Mouse (Mus musculus): Measurements from ENCODE around the gene Ctnnd2. TPM values are rescaled to one million over a fixed set of nuclear protein-coding genes. Genes with fewer than 3 reads are reported as not detected.

The Ctnnd2 gene
- polyA plus RNA-seq, 1 experiment from 2014 or later, result 3.3 TPM

- Histone ChIP-seq H3K36me3 (no peaks in the 10 kb centered on the region), H3K4me1 (replicated peaks) (no peaks in the 10 kb centered on the region), H3K27me3 (no peaks in the 10 kb centered on the region), H3K9me3 (no peaks in the 10 kb centered on the region), H3K27ac (no peak overlapping the region), H3K4me2 (no peak overlapping the region), H3K4me3 (replicated peaks) (no peak overlapping the region), H3K9ac (replicated peaks) (no peak overlapping the region)
- no peak for ATAC-seq (ENCODE audit: insufficient number of reproducible peaks, insufficient read depth, low FRiP score, low TSS enrichment, low read depth)
- 96% methylated on average over 7 of the region's 7 CpGs for WGBS
Observed at GRCm38 (mm10) chr15:30966826-30967225, 794.4 kb downstream of the Ctnnd2 start.

DNA sequence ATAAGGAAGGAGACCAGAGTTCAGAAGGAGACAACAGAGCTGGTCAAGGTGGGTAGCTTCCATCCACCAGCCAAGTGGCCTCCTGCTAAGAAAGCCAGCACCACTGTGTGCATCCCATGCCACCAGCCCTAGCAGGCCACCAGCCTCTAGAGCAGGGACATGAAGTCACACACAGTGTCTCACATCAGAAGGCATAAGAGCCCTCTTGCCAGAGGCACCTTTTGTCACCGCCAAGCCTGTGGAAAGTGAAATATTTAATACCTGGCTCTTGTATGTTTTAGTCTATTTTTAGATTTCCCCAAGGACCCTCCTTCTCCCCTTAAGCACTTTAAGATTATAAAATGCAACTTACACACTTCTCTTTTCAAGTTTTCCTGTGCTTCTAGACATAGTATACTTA lies 802.0 kb downstream of the Ctnnd2 start:
- no peaks in the 10 kb centered on the region for H3K36me3 ChIP-seq
- ATAC-seq (ENCODE audit: insufficient number of reproducible peaks, insufficient read depth, low FRiP score, low TSS enrichment, low read depth), result no peak
- no peaks in the 10 kb centered on the region for H3K4me1 ChIP-seq (replicated peaks)
- no peaks in the 10 kb centered on the region for H3K9me3 ChIP-seq
- no peaks in the 10 kb centered on the region for H3K27me3 ChIP-seq
- no peak overlapping the region for H3K4me2 ChIP-seq
- WGBS, result 79% methylated on average over 1 of the region's 1 CpGs
- H3K9ac ChIP-seq (replicated peaks), result no peak overlapping the region
- H3K4me3 ChIP-seq (replicated peaks), result no peak overlapping the region
- no peak overlapping the region for H3K27ac ChIP-seq

DNA sequence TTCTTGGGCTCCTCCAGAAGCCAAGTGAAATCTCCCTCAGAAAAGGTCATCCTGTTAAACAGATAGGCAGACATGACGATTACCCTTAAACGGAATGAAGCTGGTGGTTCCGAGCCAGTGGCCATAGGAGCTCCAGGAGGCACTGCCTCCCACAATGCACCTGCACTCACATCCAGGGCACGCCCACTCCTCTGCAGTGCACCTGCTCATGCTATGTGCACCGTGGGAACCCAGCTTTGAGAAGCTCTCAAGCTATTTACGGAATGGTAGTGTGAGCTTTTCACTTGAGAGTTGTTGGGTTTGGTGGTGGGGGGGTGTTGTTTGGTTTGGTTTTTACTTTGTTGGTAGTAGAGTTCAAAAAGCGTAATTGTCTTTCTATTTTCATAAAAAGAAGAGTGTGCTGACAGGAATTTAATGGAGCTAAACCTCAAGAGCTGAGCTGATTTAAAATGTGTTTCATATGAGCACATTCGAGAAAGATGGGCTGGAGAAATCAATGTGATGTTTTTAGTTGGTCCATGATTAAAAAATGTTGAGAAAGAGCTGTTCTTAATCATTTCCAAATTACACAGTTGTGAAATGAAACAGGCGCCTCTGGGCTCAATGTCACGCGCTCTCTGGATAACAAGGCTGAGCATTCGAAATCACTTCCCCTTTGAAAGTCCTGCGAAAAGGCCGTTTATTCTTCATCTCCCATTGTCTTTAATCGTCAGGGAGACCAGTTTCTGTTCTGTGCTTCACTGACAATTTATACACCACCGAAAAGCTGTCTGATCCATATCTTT lies 802.8 kb downstream of the Ctnnd2 start:
- H3K27me3 ChIP-seq, result no peaks in the 10 kb centered on the region
- no peak for ATAC-seq (ENCODE audit: insufficient number of reproducible peaks, insufficient read depth, low FRiP score, low TSS enrichment, low read depth)
- no peak overlapping the region for H3K4me3 ChIP-seq (replicated peaks)
- H3K36me3 ChIP-seq, result no peaks in the 10 kb centered on the region
- H3K4me1 ChIP-seq (replicated peaks), result no peaks in the 10 kb centered on the region
- H3K4me2 ChIP-seq, result no peak overlapping the region
- H3K9ac ChIP-seq (replicated peaks), result no peak overlapping the region
- H3K27ac ChIP-seq, result no peak overlapping the region
- H3K9me3 ChIP-seq, result no peaks in the 10 kb centered on the region
- WGBS, result 72% methylated on average over 16 of the region's 16 CpGs

DNA sequence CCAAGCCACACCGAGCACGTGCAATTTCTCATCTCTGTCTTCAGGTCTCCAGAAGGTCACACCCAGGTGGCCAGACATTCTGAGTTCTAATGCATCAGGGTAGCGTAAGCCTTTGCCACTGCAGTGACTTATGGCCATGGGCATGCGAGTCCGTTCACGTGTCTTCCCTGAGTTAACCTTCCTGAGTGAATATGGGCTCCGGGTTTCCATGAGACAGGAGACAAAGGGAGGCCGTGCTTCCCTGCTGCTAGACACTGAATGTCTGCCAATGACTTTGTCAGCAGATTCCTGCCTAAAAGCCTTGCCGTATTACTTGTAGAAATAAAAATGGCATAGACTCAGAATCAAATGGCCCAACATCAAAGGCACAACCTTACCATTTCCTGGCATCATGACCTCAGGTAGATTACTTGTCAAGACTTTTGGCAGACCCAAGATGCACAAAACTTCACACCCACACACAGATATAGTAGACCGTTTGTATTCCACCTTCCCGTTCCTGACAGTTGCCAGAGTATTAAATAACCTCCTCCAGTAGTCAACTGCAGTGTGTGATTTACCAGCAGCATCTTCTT lies 804.9 kb downstream of the Ctnnd2 start:
- no peak for ATAC-seq (ENCODE audit: insufficient number of reproducible peaks, insufficient read depth, low FRiP score, low TSS enrichment, low read depth)
- no peak overlapping the region for H3K4me3 ChIP-seq (replicated peaks)
- H3K9ac ChIP-seq (replicated peaks), result no peak overlapping the region
- 83% methylated on average over 11 of the region's 11 CpGs for WGBS
- no peaks in the 10 kb centered on the region for H3K9me3 ChIP-seq
- H3K36me3 ChIP-seq, result no peaks in the 10 kb centered on the region
- H3K27ac ChIP-seq, result no peak overlapping the region
- H3K4me1 ChIP-seq (replicated peaks), result no peaks in the 10 kb centered on the region
- no peak overlapping the region for H3K4me2 ChIP-seq
- no peaks in the 10 kb centered on the region for H3K27me3 ChIP-seq

DNA sequence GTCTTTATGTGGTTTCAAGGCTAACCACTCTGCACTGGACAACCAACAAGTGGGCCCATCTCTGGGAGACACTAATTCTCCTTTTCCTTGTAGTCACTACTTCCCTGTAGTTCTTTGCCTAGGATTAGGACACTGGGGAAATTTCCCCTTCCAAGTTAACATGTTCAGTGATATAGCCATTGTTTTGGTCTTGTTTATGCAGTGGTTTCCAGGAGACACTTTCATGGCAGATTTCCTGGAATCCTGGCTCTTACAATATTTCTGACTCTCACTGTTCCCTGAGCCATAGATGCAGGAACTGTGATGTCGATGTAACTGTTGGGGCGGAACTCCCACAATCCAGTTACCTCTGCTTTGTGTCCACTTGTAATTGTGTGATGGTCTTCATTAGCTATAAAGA lies 814.5 kb downstream of the Ctnnd2 start:
- no peak overlapping the region for H3K9ac ChIP-seq (replicated peaks)
- no peak overlapping the region for H3K27ac ChIP-seq
- no peaks in the 10 kb centered on the region for H3K36me3 ChIP-seq
- no peaks in the 10 kb centered on the region for H3K27me3 ChIP-seq
- WGBS, result 91% methylated on average over 2 of the region's 2 CpGs
- H3K9me3 ChIP-seq, result no peaks in the 10 kb centered on the region
- H3K4me3 ChIP-seq (replicated peaks), result no peak overlapping the region
- no peak for ATAC-seq (ENCODE audit: insufficient number of reproducible peaks, insufficient read depth, low FRiP score, low TSS enrichment, low read depth)
- no peaks in the 10 kb centered on the region for H3K4me1 ChIP-seq (replicated peaks)
- no peak overlapping the region for H3K4me2 ChIP-seq

DNA sequence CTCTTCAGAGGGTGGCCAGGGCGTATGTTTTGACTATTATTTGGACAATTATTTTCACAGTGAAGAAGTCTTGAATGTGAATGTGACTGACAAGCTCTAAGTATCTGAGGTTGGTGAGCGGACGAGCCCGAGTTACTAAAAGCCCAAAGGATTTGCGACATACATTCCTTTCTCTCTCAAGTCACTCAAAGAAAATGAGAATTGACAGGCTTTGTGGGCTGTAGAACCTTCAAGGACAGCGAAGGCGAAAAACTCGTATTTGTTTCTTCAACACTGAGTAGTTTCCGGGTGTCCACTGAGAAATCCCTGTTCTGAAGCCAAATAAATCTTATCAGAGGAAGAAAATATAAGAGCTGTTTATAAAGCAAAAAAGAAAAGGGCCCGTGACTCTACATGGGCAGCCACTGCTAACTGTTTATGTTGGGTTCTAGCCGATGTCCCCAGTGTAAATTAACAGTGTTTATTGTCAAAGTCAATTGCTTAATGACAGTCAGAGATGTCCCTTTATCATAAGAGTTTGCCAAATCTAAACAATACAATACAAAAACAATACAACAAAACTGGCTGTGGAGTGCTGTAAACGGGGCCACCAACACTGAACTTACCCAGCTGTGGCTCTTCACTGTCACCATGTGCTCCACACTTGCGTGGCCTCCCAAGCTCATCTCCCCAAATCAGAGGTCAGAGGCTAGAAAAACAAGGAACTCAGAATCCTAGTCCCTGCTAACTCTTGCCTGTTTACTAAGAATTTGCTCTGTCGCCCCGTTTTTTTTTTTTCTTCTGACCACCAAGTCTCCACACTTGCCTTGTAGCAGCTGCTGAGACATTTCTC lies 818.2 kb downstream of the Ctnnd2 start:
- Histone ChIP-seq H3K9me3 (no peaks in the 10 kb centered on the region), H3K9ac (replicated peaks) (no peak overlapping the region), H3K4me1 (replicated peaks) (no peaks in the 10 kb centered on the region), H3K4me2 (no peak overlapping the region), H3K27me3 (no peaks in the 10 kb centered on the region), H3K27ac (no peak overlapping the region), H3K36me3 (no peaks in the 10 kb centered on the region), H3K4me3 (replicated peaks) (no peak overlapping the region)
- WGBS, result 76% methylated on average over 15 of the region's 15 CpGs
- no peak for ATAC-seq (ENCODE audit: insufficient number of reproducible peaks, insufficient read depth, low FRiP score, low TSS enrichment, low read depth)

DNA sequence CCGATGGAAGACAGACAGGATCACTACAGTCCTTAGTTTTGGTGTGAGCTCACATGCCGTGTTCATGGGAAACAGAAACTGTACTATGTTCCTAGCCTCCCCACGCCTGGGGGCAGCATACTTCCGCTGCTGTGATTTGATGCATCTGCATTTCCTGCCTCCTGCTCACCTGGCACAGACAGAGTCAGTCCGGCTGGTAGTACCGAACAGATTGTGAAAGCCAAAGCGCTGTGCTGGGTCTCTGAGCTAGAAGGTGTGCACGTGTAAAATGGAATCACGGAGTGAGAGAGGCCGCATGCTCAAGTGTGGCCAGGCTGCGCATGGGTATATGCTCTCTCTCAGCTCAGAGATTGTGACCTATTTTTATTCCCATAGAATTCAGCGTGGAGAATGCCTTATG lies 820.0 kb downstream of the Ctnnd2 start:
- 79% methylated on average over 12 of the region's 12 CpGs for WGBS
- Histone ChIP-seq H3K4me2 (no peak overlapping the region), H3K27me3 (no peaks in the 10 kb centered on the region), H3K36me3 (no peaks in the 10 kb centered on the region), H3K4me1 (replicated peaks) (no peaks in the 10 kb centered on the region), H3K9me3 (no peaks in the 10 kb centered on the region), H3K9ac (replicated peaks) (no peak overlapping the region), H3K27ac (no peak overlapping the region), H3K4me3 (replicated peaks) (no peak overlapping the region)
- no peak for ATAC-seq (ENCODE audit: insufficient number of reproducible peaks, insufficient read depth, low FRiP score, low TSS enrichment, low read depth)

- H3K36me3 ChIP-seq, result no peaks in the 10 kb centered on the region
- no peak overlapping the region for H3K9ac ChIP-seq (replicated peaks)
- H3K9me3 ChIP-seq, result no peaks in the 10 kb centered on the region
- H3K4me1 ChIP-seq (replicated peaks), result no peaks in the 10 kb centered on the region
- no peak overlapping the region for H3K4me3 ChIP-seq (replicated peaks)
- no peak overlapping the region for H3K4me2 ChIP-seq
- WGBS, result 87% methylated on average over 3 of the region's 3 CpGs
- H3K27me3 ChIP-seq, result no peaks in the 10 kb centered on the region
- no peak for ATAC-seq (ENCODE audit: insufficient number of reproducible peaks, insufficient read depth, low FRiP score, low TSS enrichment, low read depth)
- no peak overlapping the region for H3K27ac ChIP-seq
Observed at GRCm38 (mm10) chr15:30992901-30993300, 820.5 kb downstream of the Ctnnd2 start.

- H3K9ac ChIP-seq (replicated peaks), result no peak overlapping the region
- H3K27ac ChIP-seq, result no peak overlapping the region
- H3K4me3 ChIP-seq (replicated peaks), result no peak overlapping the region
- ATAC-seq (ENCODE audit: insufficient number of reproducible peaks, insufficient read depth, low FRiP score, low TSS enrichment, low read depth), result no peak
- H3K9me3 ChIP-seq, result no peaks in the 10 kb centered on the region
- H3K4me2 ChIP-seq, result no peak overlapping the region
- H3K4me1 ChIP-seq (replicated peaks), result no peaks in the 10 kb centered on the region
- WGBS, result 73% methylated on average over 3 of the region's 3 CpGs
- no peaks in the 10 kb centered on the region for H3K27me3 ChIP-seq
- H3K36me3 ChIP-seq, result no peaks in the 10 kb centered on the region
Observed at GRCm38 (mm10) chr15:30995346-30995745, 823.0 kb downstream of the Ctnnd2 start.

- WGBS, result 84% methylated on average over 5 of the region's 5 CpGs
- Histone ChIP-seq H3K27me3 (peaks cover 16% of the 10 kb centered on the region), H3K27ac (no peak overlapping the region), H3K9me3 (no peaks in the 10 kb centered on the region), H3K4me2 (no peak overlapping the region), H3K4me1 (replicated peaks) (0 out of 2 replicates have a peak, but pooled peaks cover 8% of the 10 kb centered on the region), H3K9ac (replicated peaks) (no peak overlapping the region), H3K36me3 (no peaks in the 10 kb centered on the region), H3K4me3 (replicated peaks) (no peak overlapping the region)
- no peak for ATAC-seq (ENCODE audit: insufficient number of reproducible peaks, insufficient read depth, low FRiP score, low TSS enrichment, low read depth)
Observed at GRCm38 (mm10) chr15:31004468-31004867, 832.1 kb downstream of the Ctnnd2 start.

GRCm38 (mm10) chr15:31004976-31005375 lies 832.6 kb downstream of the Ctnnd2 start:
- ATAC-seq (ENCODE audit: insufficient number of reproducible peaks, insufficient read depth, low FRiP score, low TSS enrichment, low read depth), result peak; percentile 26; the same call in 1 of the 2 replicates
- Histone ChIP-seq H3K36me3 (no peaks in the 10 kb centered on the region), H3K27me3 (peaks cover 16% of the 10 kb centered on the region), H3K4me1 (replicated peaks) (0 out of 2 replicates have a peak, but pooled peaks cover 8% of the 10 kb centered on the region), H3K4me2 (no peak overlapping the region), H3K9me3 (no peaks in the 10 kb centered on the region), H3K9ac (replicated peaks) (no peak overlapping the region), H3K4me3 (replicated peaks) (no peak overlapping the region), H3K27ac (no peak overlapping the region)
- 83% methylated on average over 8 of the region's 8 CpGs for WGBS
